Mouse (Mus musculus) MEL (cell line): ENCODE results near the gene Tff3. TPM values are rescaled to one million over a fixed set of nuclear protein-coding genes. Genes with fewer than 3 reads are reported as not detected.

ENCODE experiments used
- DNase-seq: peaks from one replicate; pipeline ENCODE4 v3.0.0; 2011; ENCODE audit warnings: low read depth, low spot score
- H3K27ac ChIP-seq: 2 replicates; pipeline ENCODE4 v1.5.1; 2012; ENCODE audit warnings: low read depth, mild to moderate bottlenecking, control low read depth, low read length, moderate library complexity; ENCODE audit not compliant: control insufficient read depth
- H3K27me3 ChIP-seq, 2 experiments: fragments of 150-350 bp in 1 of 2; sonication (generic) in 1 of 2; 2 replicates each; pipeline ENCODE4 v1.6.1; 2012; ENCODE audit warnings: low read length in 2 of 2, mild to moderate bottlenecking in 2 of 2, improper control_type of control experiment in 1 of 2, moderate library complexity in 1 of 2; ENCODE audit not compliant: insufficient read depth in 2 of 2, control insufficient read depth in 1 of 2
- H3K36me3 ChIP-seq, 2 experiments: 2 replicates each; pipeline ENCODE4 v1.6.1; 2012 to 2014; ENCODE audit warnings: low read length in 2 of 2, improper control_type of control experiment in 1 of 2, inconsistent platforms in 1 of 2, mild to moderate bottlenecking in 1 of 2; ENCODE audit not compliant: insufficient read depth in 2 of 2, control insufficient read depth in 1 of 2
- H3K4me1 ChIP-seq, 2 experiments: fragments of 150-350 bp in 1 of 2; sonication (generic) in 1 of 2; 2 replicates each; pipeline ENCODE4 v1.6.1; 2012; ENCODE audit warnings: low read length in 2 of 2, improper control_type of control experiment in 1 of 2, mild to moderate bottlenecking in 1 of 2; ENCODE audit not compliant: insufficient read depth in 2 of 2, control insufficient read depth in 1 of 2
- H3K4me3 ChIP-seq, 2 experiments: fragments of 150-350 bp in 1 of 2; sonication (generic) in 1 of 2; 2 replicates each; pipeline ENCODE4 v1.5.1; 2012; ENCODE audit warnings: low read depth in 2 of 2, low read length in 2 of 2, mild to moderate bottlenecking in 2 of 2, moderate library complexity in 2 of 2, control low read depth in 1 of 2, improper control_type of control experiment in 1 of 2; ENCODE audit not compliant: control insufficient read depth in 1 of 2, insufficient read depth in 1 of 2
- H3K79me2 ChIP-seq: 2 replicates; pipeline ENCODE4 v1.6.1; 2012; ENCODE audit warnings: mild to moderate bottlenecking, low read length, moderate library complexity; ENCODE audit not compliant: control insufficient read depth, poor library complexity, insufficient read depth
- H3K9ac ChIP-seq: 2 replicates; pipeline ENCODE4 v1.6.1; 2012; ENCODE audit warnings: low read depth, mild to moderate bottlenecking, control low read depth, low read length, moderate library complexity; ENCODE audit not compliant: control insufficient read depth, poor library complexity, severe bottlenecking
- H3K9me3 ChIP-seq: fragments of 150-350 bp; sonication (generic); replicated peaks from 2 replicates; pipeline ENCODE4 v1.6.1; 2012; ENCODE audit warnings: mild to moderate bottlenecking, low read length, improper control_type of control experiment, moderate library complexity; ENCODE audit not compliant: insufficient read depth
- CHD1 ChIP-seq: IDR thresholded peaks from 2 replicates; pipeline ENCODE4 v1.6.1; 2012; ENCODE audit warnings: low read depth, mild to moderate bottlenecking, inconsistent platforms, low read length, improper control_type of control experiment
- CTCF ChIP-seq, 3 experiments: IDR thresholded peaks in 2 of 3; conservative IDR thresholded peaks in 1 of 3; 2 replicates each; pipeline ENCODE4 v1.5.1; 2011 to 2012; ENCODE audit warnings: low read length in 3 of 3, low read depth in 2 of 3, mild to moderate bottlenecking in 2 of 3, improper control_type of control experiment in 1 of 3, inconsistent platforms in 1 of 3, mixed read lengths in 1 of 3, moderate library complexity in 1 of 3; ENCODE audit not compliant: control insufficient read depth in 1 of 3, insufficient read depth in 1 of 3, poor library complexity in 1 of 3, severe bottlenecking in 1 of 3
- GATA1 ChIP-seq: IDR thresholded peaks from 2 replicates; pipeline ENCODE4 v1.6.1; 2011; ENCODE audit warnings: low read depth, low read length, improper control_type of control experiment
- HCFC1 ChIP-seq: IDR thresholded peaks from 2 replicates; pipeline ENCODE4 v1.6.1; 2012; ENCODE audit warnings: low read depth, mild to moderate bottlenecking, inconsistent platforms, low read length, improper control_type of control experiment, moderate library complexity
- JUND ChIP-seq: IDR thresholded peaks from 2 replicates; pipeline ENCODE4 v1.6.1; 2011; ENCODE audit warnings: low read depth, mild to moderate bottlenecking, improper control_type of control experiment, low read length
- KAT2A ChIP-seq: conservative IDR thresholded peaks from 2 replicates; pipeline ENCODE4 v1.6.1; 2012; ENCODE audit warnings: low read depth, low read length, improper control_type of control experiment, inconsistent platforms
- MAFK ChIP-seq: IDR thresholded peaks from 2 replicates; pipeline ENCODE4 v1.6.1; 2011; ENCODE audit warnings: low read depth, mild to moderate bottlenecking, low read length, improper control_type of control experiment, borderline replicate concordance
- MEF2A ChIP-seq: IDR thresholded peaks from 2 replicates; pipeline ENCODE4 v1.6.1; 2014; ENCODE audit warnings: low read depth, mild to moderate bottlenecking, inconsistent platforms, low read length, improper control_type of control experiment; ENCODE audit not compliant: poor library complexity, insufficient replicate concordance, severe bottlenecking; ENCODE audit errors: extremely low read depth
- MXI1 ChIP-seq: IDR thresholded peaks from 2 replicates; pipeline ENCODE4 v1.6.1; 2011; ENCODE audit warnings: mild to moderate bottlenecking, low read depth, low read length, improper control_type of control experiment
- MYC ChIP-seq: IDR thresholded peaks from 2 replicates; pipeline ENCODE4 v1.6.1; 2011; ENCODE audit warnings: low read depth, mild to moderate bottlenecking, low read length, improper control_type of control experiment, moderate library complexity
- NRF1 ChIP-seq: IDR thresholded peaks from 2 replicates; pipeline ENCODE4 v1.6.1; 2014; ENCODE audit warnings: low read depth, mild to moderate bottlenecking, inconsistent platforms, low read length, improper control_type of control experiment, moderate library complexity; ENCODE audit not compliant: poor library complexity, insufficient read depth, severe bottlenecking
- POLR2A ChIP-seq, 2 experiments: IDR thresholded peaks; 2 replicates each; pipeline ENCODE4 v1.6.1; 2011 to 2012; ENCODE audit warnings: low read length in 2 of 2, mild to moderate bottlenecking in 2 of 2, control low read depth in 1 of 2, improper control_type of control experiment in 1 of 2, low read depth in 1 of 2, moderate library complexity in 1 of 2; ENCODE audit not compliant: control insufficient read depth in 1 of 2, insufficient read depth in 1 of 2, poor library complexity in 1 of 2
- POLR2AphosphoS5 ChIP-seq: IDR thresholded peaks from 2 replicates; pipeline ENCODE4 v1.6.1; 2012; ENCODE audit warnings: low read depth, borderline replicate concordance, mild to moderate bottlenecking, inconsistent platforms, low read length, moderate library complexity, mixed read lengths
- RCOR1 ChIP-seq: IDR thresholded peaks from 2 replicates; pipeline ENCODE4 v1.6.1; 2012; ENCODE audit warnings: low read depth, mild to moderate bottlenecking, inconsistent platforms, low read length, improper control_type of control experiment
- SMC3 ChIP-seq: IDR thresholded peaks from 2 replicates; pipeline ENCODE4 v1.6.1; 2011; ENCODE audit warnings: low read depth, low read length, improper control_type of control experiment
- TAL1 ChIP-seq: IDR thresholded peaks from 2 replicates; pipeline ENCODE4 v1.6.1; 2012; ENCODE audit warnings: mild to moderate bottlenecking, inconsistent platforms, low read length, moderate library complexity, mixed read lengths
- TBP ChIP-seq: IDR thresholded peaks from 2 replicates; pipeline ENCODE4 v1.8.0; 2011; ENCODE audit warnings: low read depth, low read length, improper control_type of control experiment
- ZC3H11A ChIP-seq: IDR thresholded peaks from 2 replicates; pipeline ENCODE4 v1.6.1; 2012; ENCODE audit warnings: low read depth, mild to moderate bottlenecking, inconsistent platforms, low read length, improper control_type of control experiment
- ZNF384 ChIP-seq: IDR thresholded peaks from 2 replicates; pipeline ENCODE4 v1.6.1; 2012; ENCODE audit warnings: low read depth, mild to moderate bottlenecking, inconsistent platforms, low read length, improper control_type of control experiment
- polyA plus RNA-seq, 2 experiments: library from polyadenylated mRNA; stranded (reverse) in 1 of 2; unstranded in 1 of 2; fragments of >175 nt in 1 of 2; fragments of >200 nt in 1 of 2; gene quantifications; 2 replicates each; pipeline versions ENCODE4 v1.2.1 to v1.2.4; 2012; ENCODE audit warnings: low replicate concordance in 2 of 2, low read depth in 1 of 2; ENCODE audit not compliant: insufficient read length in 2 of 2, insufficient read depth in 1 of 2, missing spikeins in 1 of 2
- total RNA-seq: library from RNA; depleted of rRNA; stranded (reverse); fragments of 300-350 nt; gene quantifications from 2 replicates; pipeline ENCODE4 v1.2.3, GENCODE M21; 2012; rRNA removed

The Tff3 gene
- total RNA-seq, result not detected in 2 replicates
- polyA plus RNA-seq, result not detected

DNA sequence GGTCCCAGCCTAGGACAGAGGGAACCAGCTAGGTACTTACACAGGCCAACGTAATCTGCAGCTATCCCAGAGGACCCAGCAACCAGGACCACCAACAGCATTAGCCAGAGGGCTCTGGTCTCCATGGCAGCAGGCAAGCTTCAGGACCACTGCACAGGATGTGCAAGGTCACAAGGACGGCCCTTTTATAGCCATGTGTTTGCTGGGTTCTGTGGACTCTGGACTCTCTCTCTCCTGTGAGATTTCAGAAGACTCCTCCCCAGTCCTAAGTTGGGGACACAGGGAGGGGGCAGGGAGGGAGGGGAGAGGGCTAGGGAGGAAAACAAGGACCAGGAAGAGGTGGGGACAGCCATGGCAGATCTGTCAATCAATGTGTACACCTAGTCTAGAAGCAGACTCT, at the start of gene Tff3:
Gene Tff3, minus strand, starts transcription at position 195 of the 400 bp plus-strand sequence.
- Histone ChIP-seq H3K4me3 (no peak within 1 kb of the TSS), H3K27ac (no peak within 1 kb of the TSS), H3K9me3 (no peaks in the 10 kb centered on the region), H3K36me3 (no peaks in the 10 kb centered on the region), H3K27me3 (peaks cover 3 to 4% of the 10 kb centered on the region in 2 experiments; a peak in 3 of 4 replicates), H3K4me1 (no peaks in the 10 kb centered on the region), H3K79me2 (no peaks in the 10 kb centered on the region), H3K9ac (no peak within 1 kb of the TSS)
- DNase-seq, result no peak
- TF ChIP-seq SMC3 (no peak), TBP (no peak), NRF1 (no peak)

DNA sequence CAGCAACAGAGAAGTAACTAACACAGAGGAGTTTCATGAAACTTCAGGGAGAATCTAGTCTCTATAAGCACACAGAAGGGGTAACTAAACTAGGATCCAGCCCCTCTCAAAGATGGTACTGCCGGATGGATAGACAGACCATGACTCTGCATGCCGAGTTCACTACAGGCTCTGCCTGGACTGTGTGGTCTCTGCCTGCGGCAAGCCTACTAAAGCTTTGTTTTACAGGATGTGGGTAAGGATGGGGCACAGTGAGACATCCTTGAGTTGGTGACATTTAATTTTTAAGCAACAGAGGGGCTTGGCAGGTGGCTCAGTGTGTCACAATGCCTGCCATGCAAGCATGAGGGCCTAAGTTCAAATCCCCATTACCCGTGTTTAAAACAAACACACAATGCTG, 46.9 kb upstream of the Tff3 start:
- H3K79me2 ChIP-seq, result no peaks in the 10 kb centered on the region
- H3K9me3 ChIP-seq, result no peaks in the 10 kb centered on the region
- no peaks in the 10 kb centered on the region for H3K36me3 ChIP-seq
- H3K4me3 ChIP-seq, result no peak overlapping the region
- 0 out of 4 replicates have a peak, but pooled peaks cover 0 to 2% of the 10 kb centered on the region in 2 experiments for H3K4me1 ChIP-seq
- H3K27me3 ChIP-seq, result no peaks in the 10 kb centered on the region; a peak in 3 of 4 replicates
- TF ChIP-seq ZNF384, result no peak
- TF ChIP-seq MAFK, result no peak
- no peak for TF ChIP-seq JUND
- TF ChIP-seq MYC, result no peak
- no peak for TF ChIP-seq CTCF (IDR thresholded peaks at IDR 0.05 in 2 of 3, conservative IDR thresholded peaks at IDR 0.05 in 1 of 3; ENCODE audit: control insufficient read depth in 1 of 3, insufficient read depth in 1 of 3, low read depth in 2 of 3, low read length in 3 of 3, poor library complexity in 1 of 3, severe bottlenecking in 1 of 3)
- no peak for TF ChIP-seq KAT2A
- no peak for TF ChIP-seq HCFC1
- TF ChIP-seq TBP, result no peak
- TF ChIP-seq MEF2A, result no peak
- no peak for TF ChIP-seq GATA1
- no peak for TF ChIP-seq CHD1
- no peak for TF ChIP-seq POLR2AphosphoS5
- no peak for DNase-seq
- no peak overlapping the region for H3K9ac ChIP-seq
- no peak overlapping the region for H3K27ac ChIP-seq

DNA sequence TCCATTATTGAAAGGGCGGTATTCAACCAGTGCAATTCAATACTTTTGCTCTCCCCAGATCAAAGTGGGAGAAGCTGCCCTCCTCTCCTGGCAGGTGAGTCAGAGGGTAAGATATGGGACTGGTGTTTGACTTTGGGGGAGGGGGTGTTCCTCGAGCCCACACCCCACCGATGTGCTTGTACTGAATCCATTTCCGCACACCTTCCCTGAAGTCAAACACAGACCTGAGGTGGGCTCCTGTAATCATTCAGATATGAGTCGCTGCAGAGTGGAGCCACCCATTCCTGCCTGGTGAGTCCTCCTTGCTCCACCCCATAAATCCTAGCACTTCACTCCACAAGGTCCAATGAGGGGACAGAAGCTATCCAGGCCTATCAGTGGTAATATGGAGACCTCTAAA, 40.4 kb upstream of the Tff3 start:
- H3K27me3 ChIP-seq, result peaks cover 2 to 4% of the 10 kb centered on the region in 2 experiments
- no peaks in the 10 kb centered on the region for H3K79me2 ChIP-seq
- H3K36me3 ChIP-seq, result no peaks in the 10 kb centered on the region
- no peak overlapping the region for H3K4me3 ChIP-seq
- no peak for DNase-seq
- no peak overlapping the region for H3K27ac ChIP-seq
- H3K4me1 ChIP-seq, result no peaks in the 10 kb centered on the region
- TF ChIP-seq MEF2A (no peak), ZC3H11A (no peak), TAL1 (no peak), POLR2A (IDR thresholded peaks at IDR 0.05; ENCODE audit: control insufficient read depth in 1 of 2, insufficient read depth in 1 of 2, low read depth in 1 of 2, low read length in 2 of 2, poor library complexity in 1 of 2) (no peak), RCOR1 (no peak), NRF1 (no peak), MXI1 (no peak)
- H3K9me3 ChIP-seq, result no peaks in the 10 kb centered on the region
- H3K9ac ChIP-seq, result no peak overlapping the region
